Mouse (Mus musculus): ENCODE data around the gene Epb41l5. TPM values are rescaled to one million over a fixed set of nuclear protein-coding genes. Genes with fewer than 3 reads are reported as not detected.
A peak's percentile ranks its signal among the peaks of the same experiment; 100 is the strongest.

The Epb41l5 gene
- polyA plus RNA-seq, 1 experiment from 2014 or later, result 49.9 TPM

GRCm38 (mm10) chr1:119555651-119556050 is 93.1 kb downstream of the Epb41l5 start:
- no peak for DNase-seq
- peaks cover 13% of the 10 kb centered on the region; the same call in 1 of the 2 replicates for H3K36me3 ChIP-seq (ENCODE audit: insufficient read depth)
- no peaks in the 10 kb centered on the region for H3K9me3 ChIP-seq (ENCODE audit: low read depth, low read length)
- no peak overlapping the region for H3K4me3 ChIP-seq (ENCODE audit: low read depth, low read length)
- H3K4me2 ChIP-seq, result no peak overlapping the region
- no peak overlapping the region for H3K9ac ChIP-seq
- H3K27me3 ChIP-seq (ENCODE audit: insufficient read depth, low read length), result no peaks in the 10 kb centered on the region
- H3K27ac ChIP-seq (ENCODE audit: low read depth), result no peak overlapping the region
- no peaks in the 10 kb centered on the region for H3K4me1 ChIP-seq (ENCODE audit: insufficient read depth)
- no peak for ATAC-seq (ENCODE audit: insufficient read depth)
- WGBS, result 71% methylated on average over 5 of the region's 5 CpGs
- no peak for TF ChIP-seq CTCF (IDR thresholded peaks at IDR 0.05; ENCODE audit: low read depth)

- Histone ChIP-seq H3K36me3 (ENCODE audit: insufficient read depth) (peaks cover 32% of the 10 kb centered on the region), H3K27ac (ENCODE audit: low read depth) (no peak overlapping the region), H3K4me1 (ENCODE audit: insufficient read depth) (no peaks in the 10 kb centered on the region), H3K4me2 (no peak overlapping the region), H3K9ac (no peak overlapping the region), H3K9me3 (ENCODE audit: low read depth, low read length) (no peaks in the 10 kb centered on the region), H3K27me3 (ENCODE audit: insufficient read depth, low read length) (no peaks in the 10 kb centered on the region), H3K4me3 (ENCODE audit: low read depth, low read length) (no peak overlapping the region)
- no peak for DNase-seq
- 93% methylated on average over 1 of the region's 1 CpGs for WGBS
- no peak for TF ChIP-seq CTCF (IDR thresholded peaks at IDR 0.05; ENCODE audit: low read depth)
- ATAC-seq (ENCODE audit: insufficient read depth), result no peak
These were observed 97.1 kb downstream of the Epb41l5 start for GRCm38 (mm10) chr1:119551651-119552050.

GRCm38 (mm10) chr1:119550064-119550463 is 98.7 kb downstream of the Epb41l5 start:
- WGBS, result 93% methylated on average over 2 of the region's 2 CpGs
- no peak overlapping the region for H3K4me3 ChIP-seq (ENCODE audit: low read depth, low read length)
- H3K36me3 ChIP-seq (ENCODE audit: insufficient read depth), result peaks cover 36% of the 10 kb centered on the region
- TF ChIP-seq CTCF (IDR thresholded peaks at IDR 0.05; ENCODE audit: low read depth), result no peak
- no peak overlapping the region for H3K27ac ChIP-seq (ENCODE audit: low read depth)
- no peaks in the 10 kb centered on the region for H3K4me1 ChIP-seq (ENCODE audit: insufficient read depth)
- ATAC-seq (ENCODE audit: insufficient read depth) (no peak), DNase-seq (no peak)
- no peaks in the 10 kb centered on the region for H3K27me3 ChIP-seq (ENCODE audit: insufficient read depth, low read length)
- H3K4me2 ChIP-seq, result no peak overlapping the region
- H3K9ac ChIP-seq, result no peak overlapping the region
- no peaks in the 10 kb centered on the region for H3K9me3 ChIP-seq (ENCODE audit: low read depth, low read length)

- no peak for ATAC-seq (ENCODE audit: insufficient read depth)
- peaks cover 30% of the 10 kb centered on the region for H3K36me3 ChIP-seq (ENCODE audit: insufficient read depth)
- no peak overlapping the region for H3K9ac ChIP-seq
- DNase-seq, result no peak
- H3K27ac ChIP-seq (ENCODE audit: low read depth), result no peak overlapping the region
- no peaks in the 10 kb centered on the region for H3K9me3 ChIP-seq (ENCODE audit: low read depth, low read length)
- no peaks in the 10 kb centered on the region for H3K4me1 ChIP-seq (ENCODE audit: insufficient read depth)
- no peak for TF ChIP-seq CTCF (IDR thresholded peaks at IDR 0.05; ENCODE audit: low read depth)
- H3K4me2 ChIP-seq, result no peak overlapping the region
- 83% methylated on average over 7 of the region's 7 CpGs for WGBS
- H3K27me3 ChIP-seq (ENCODE audit: insufficient read depth, low read length), result no peaks in the 10 kb centered on the region
- H3K4me3 ChIP-seq (ENCODE audit: low read depth, low read length), result no peak overlapping the region
These were observed 99.5 kb downstream of the Epb41l5 start for GRCm38 (mm10) chr1:119549327-119549689.

GRCm38 (mm10) chr1:119548668-119549326 is 100.0 kb downstream of the Epb41l5 start:
- Histone ChIP-seq H3K27me3 (ENCODE audit: insufficient read depth, low read length) (no peaks in the 10 kb centered on the region), H3K9me3 (ENCODE audit: low read depth, low read length) (no peaks in the 10 kb centered on the region), H3K4me1 (ENCODE audit: insufficient read depth) (no peaks in the 10 kb centered on the region), H3K4me2 (no peak overlapping the region), H3K36me3 (ENCODE audit: insufficient read depth) (peaks cover 26% of the 10 kb centered on the region), H3K9ac (no peak overlapping the region), H3K27ac (ENCODE audit: low read depth) (no peak overlapping the region), H3K4me3 (ENCODE audit: low read depth, low read length) (no peak overlapping the region)
- ATAC-seq (ENCODE audit: insufficient read depth) (peak; percentile 29; the same call in 1 of the 2 replicates), DNase-seq (peak; percentile 92)
- peak; percentile 89 for TF ChIP-seq CTCF (IDR thresholded peaks at IDR 0.05; ENCODE audit: low read depth)
- WGBS, result 66% methylated on average over 7 of the region's 7 CpGs

GRCm38 (mm10) chr1:119546490-119546889 is 102.3 kb downstream of the Epb41l5 start:
- no peaks in the 10 kb centered on the region for H3K27me3 ChIP-seq (ENCODE audit: insufficient read depth, low read length)
- no peak overlapping the region for H3K4me2 ChIP-seq
- no peak overlapping the region for H3K4me3 ChIP-seq (ENCODE audit: low read depth, low read length)
- H3K9me3 ChIP-seq (ENCODE audit: low read depth, low read length), result no peaks in the 10 kb centered on the region
- H3K4me1 ChIP-seq (ENCODE audit: insufficient read depth), result 0 out of 2 replicates have a peak, but pooled peaks cover 4% of the 10 kb centered on the region
- H3K9ac ChIP-seq, result no peak overlapping the region
- H3K36me3 ChIP-seq (ENCODE audit: insufficient read depth), result peaks cover 22% of the 10 kb centered on the region
- peak; percentile 78 for ATAC-seq (ENCODE audit: insufficient read depth)
- TF ChIP-seq CTCF (IDR thresholded peaks at IDR 0.05; ENCODE audit: low read depth), result peak; percentile 35; the same call in 1 of the 2 replicates
- WGBS, result 64% methylated on average over 3 of the region's 3 CpGs
- H3K27ac ChIP-seq (ENCODE audit: low read depth), result peak overlapping the region; percentile 58; the same call in 1 of the 2 replicates
- DNase-seq, result peak; percentile 75

- no peaks in the 10 kb centered on the region for H3K9me3 ChIP-seq (ENCODE audit: low read depth, low read length)
- H3K27me3 ChIP-seq (ENCODE audit: insufficient read depth, low read length), result no peaks in the 10 kb centered on the region
- no peak overlapping the region for H3K4me3 ChIP-seq (ENCODE audit: low read depth, low read length)
- H3K4me1 ChIP-seq (ENCODE audit: insufficient read depth), result 0 out of 2 replicates have a peak, but pooled peaks cover 7% of the 10 kb centered on the region
- ATAC-seq (ENCODE audit: insufficient read depth) (no peak), DNase-seq (no peak)
- 82% methylated on average over 4 of the region's 4 CpGs for WGBS
- H3K27ac ChIP-seq (ENCODE audit: low read depth), result 0 out of 2 replicates have a peak overlapping the region, but pooled peaks have one; percentile 58
- no peak overlapping the region for H3K9ac ChIP-seq
- H3K36me3 ChIP-seq (ENCODE audit: insufficient read depth), result peaks cover 22% of the 10 kb centered on the region
- no peak overlapping the region for H3K4me2 ChIP-seq
- TF ChIP-seq CTCF (IDR thresholded peaks at IDR 0.05; ENCODE audit: low read depth), result no peak
These were observed 103.1 kb downstream of the Epb41l5 start for GRCm38 (mm10) chr1:119545671-119546070.
